8 mouse cellular contexts compared by ENCODE assay signal in the genomic region with DNA sequence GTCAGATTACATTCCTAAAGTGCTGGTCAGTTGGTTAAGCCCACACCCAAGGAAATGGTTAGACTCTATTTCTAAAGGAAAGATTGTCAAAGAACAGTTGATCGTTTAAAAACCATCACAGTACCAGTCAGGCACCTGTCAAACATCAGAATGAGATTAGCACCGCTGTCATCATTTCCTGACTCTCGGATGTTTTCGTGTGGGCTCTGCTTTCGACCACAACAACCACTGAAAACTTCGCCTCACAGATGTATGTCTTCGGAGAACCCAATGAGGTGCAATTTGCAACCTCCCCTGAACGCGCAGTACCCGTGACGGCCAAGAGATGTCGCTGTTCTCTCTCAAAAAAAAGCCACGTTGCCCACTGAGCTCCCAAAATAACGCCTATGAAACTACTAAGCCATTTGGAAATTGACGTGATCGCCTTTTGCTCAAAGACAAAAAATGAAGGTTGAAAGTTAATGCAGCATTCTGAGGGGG.
DNase-seq lines count a peak whose midpoint lies in the region; ATAC-seq lines count a peak whose summit lies in the region.

No protein-coding gene starts in this region.

- no peaks in the 10 kb centered on the region for H3K36me3 ChIP-seq in kidney, embryonic 16.5 days (ENCODE audit: insufficient read depth, low read length)
- no peaks in the 10 kb centered on the region for H3K36me3 ChIP-seq in kidney, embryonic 15.5 days
- H3K36me3 ChIP-seq in liver, embryonic 11.5 days (ENCODE audit: control insufficient read depth, insufficient read depth, low read length), result no peaks in the 10 kb centered on the region

- WGBS in kidney, embryonic 16.5 days, result 8% methylated on average over 16 of the region's 16 CpGs
- 8% methylated on average over 16 of the region's 16 CpGs for WGBS in kidney, embryonic 15.5 days
- WGBS in liver, embryonic 11.5 days, result 8% methylated on average over 16 of the region's 16 CpGs

- H3K27ac ChIP-seq in kidney, embryonic 16.5 days (ENCODE audit: low read length), result no peak overlapping the region
- no peak overlapping the region for H3K27ac ChIP-seq in kidney, embryonic 15.5 days
- no peak overlapping the region for H3K27ac ChIP-seq in liver, embryonic 11.5 days (ENCODE audit: low read depth, low read length)

- H3K9ac ChIP-seq in kidney, embryonic 16.5 days (replicated peaks; ENCODE audit: low read length), result no peak overlapping the region
- no peak overlapping the region for H3K9ac ChIP-seq in kidney, embryonic 15.5 days
- H3K9ac ChIP-seq in liver, embryonic 11.5 days (ENCODE audit: low read depth, low read length), result no peak overlapping the region

- H3K9me3 ChIP-seq in kidney, embryonic 16.5 days (ENCODE audit: low read length), result no peaks in the 10 kb centered on the region
- H3K9me3 ChIP-seq in kidney, embryonic 15.5 days (replicated peaks), result no peaks in the 10 kb centered on the region
- no peaks in the 10 kb centered on the region for H3K9me3 ChIP-seq in liver, embryonic 11.5 days (ENCODE audit: control insufficient read depth, low read length)

- no peaks in the 10 kb centered on the region; the same call in 1 of the 2 replicates for H3K4me1 ChIP-seq in kidney, embryonic 16.5 days (ENCODE audit: insufficient read depth, low read length)
- H3K4me1 ChIP-seq in kidney, embryonic 15.5 days, result 0 out of 2 replicates have a peak, but pooled peaks cover 2% of the 10 kb centered on the region
- no peaks in the 10 kb centered on the region for H3K4me1 ChIP-seq in liver, embryonic 11.5 days (replicated peaks; ENCODE audit: control insufficient read depth, insufficient read depth, low read length)

- H3K4me3 ChIP-seq in kidney, embryonic 16.5 days (ENCODE audit: low read length), result no peak overlapping the region
- no peak overlapping the region for H3K4me3 ChIP-seq in kidney, embryonic 15.5 days (replicated peaks)
- H3K4me3 ChIP-seq in liver, embryonic 11.5 days (ENCODE audit: low read depth, low read length), result no peak overlapping the region

- no peaks in the 10 kb centered on the region for H3K27me3 ChIP-seq in kidney, embryonic 16.5 days (ENCODE audit: insufficient read depth, low read length)
- H3K27me3 ChIP-seq in kidney, embryonic 15.5 days, result no peaks in the 10 kb centered on the region
- H3K27me3 ChIP-seq in liver, embryonic 11.5 days (replicated peaks; ENCODE audit: control insufficient read depth, insufficient read depth, low read length), result no peaks in the 10 kb centered on the region

- DNase-seq in kidney, adult 11 months, result peak; percentile 39
- peak; percentile 82 for DNase-seq in embryo, embryonic 9.5 days (ENCODE audit: extremely low spot score)
- peak; percentile 68 for DNase-seq in heart, adult 8-10 months (ENCODE audit: low spot score)
- DNase-seq in liver, embryonic 11.5 days (ENCODE audit: low spot score), result peak; percentile 74
- peak; percentile 89 to 94 for DNase-seq in natural killer cell, adult 2 months (ENCODE audit: low spot score in 2 of 2)
- peak; percentile 66 to 86 for DNase-seq in spleen, postnatal 4 days (ENCODE audit: low spot score in 2 of 2)

- H3K4me2 ChIP-seq in kidney, embryonic 16.5 days (replicated peaks; ENCODE audit: low read depth, low read length), result no peak overlapping the region
- H3K4me2 ChIP-seq in kidney, embryonic 15.5 days, result peak overlapping the region; percentile 36; the same call in 1 of the 2 replicates
- H3K4me2 ChIP-seq in liver, embryonic 11.5 days, result no peak overlapping the region

- no peak for ATAC-seq in kidney, embryonic 16.5 days (ENCODE audit: low FRiP score, low TSS enrichment)
- no peak for ATAC-seq in kidney, embryonic 15.5 days (replicated peaks; ENCODE audit: low FRiP score)
- ATAC-seq in liver, embryonic 11.5 days (replicated peaks; ENCODE audit: low FRiP score), result no peak

Comparison
In these comparisons a context has a peak if more than half of its experiments do, and no peak if none do; other contexts are left out.
1. DNase-seq: peak in every context shown above with its lines; median percentile 92 in natural killer cell, adult 2 months; 82 in embryo, embryonic 9.5 days; 76 in spleen, postnatal 4 days; 74 in liver, embryonic 11.5 days; 68 in heart, adult 8-10 months; 39 in kidney, adult 11 months.